Mouse (Mus musculus) kidney, postnatal 4 days (tissue): ENCODE measurements at regions not wholly inside any gene's neighbourhood (a gene's known extent, or its start where the extent isn't known, plus 50 kb on each side); places are given as distances from the start of the nearest gene placed in this dataset.

Source experiments
- DNase-seq, 2 experiments: peaks; one replicate each; pipeline ENCODE4 v3.0.0; 2021; ENCODE audit warnings: mixed read lengths in 2 of 2

GRCm38 (mm10) chr13:64594376-64594775, 96.8 kb upstream of the Fam240b start:
- no peak for DNase-seq

GRCm38 (mm10) chr13:64573711-64574110, 76.1 kb upstream of the Fam240b start:
- peak; percentile 37 to 40 for DNase-seq

GRCm38 (mm10) chr13:64568876-64569275, 71.3 kb upstream of the Fam240b start:
- no peak for DNase-seq

GRCm38 (mm10) chr13:64566966-64567708, 69.5 kb upstream of the Fam240b start:
- DNase-seq: no peak

GRCm38 (mm10) chr13:64565791-64566190, 68.2 kb upstream of the Fam240b start:
- DNase-seq: no peak
